Mouse (Mus musculus): Measurements from ENCODE around the gene Fastk. TPM values are rescaled to one million over a fixed set of nuclear protein-coding genes. Genes with fewer than 3 reads are reported as not detected.
A peak's percentile ranks its signal among the peaks of the same experiment; 100 is the strongest.

Gene Fastk
- total and polyA plus RNA-seq, 2 experiments from 2014 or later = 97.9 to 174 TPM

DNA sequence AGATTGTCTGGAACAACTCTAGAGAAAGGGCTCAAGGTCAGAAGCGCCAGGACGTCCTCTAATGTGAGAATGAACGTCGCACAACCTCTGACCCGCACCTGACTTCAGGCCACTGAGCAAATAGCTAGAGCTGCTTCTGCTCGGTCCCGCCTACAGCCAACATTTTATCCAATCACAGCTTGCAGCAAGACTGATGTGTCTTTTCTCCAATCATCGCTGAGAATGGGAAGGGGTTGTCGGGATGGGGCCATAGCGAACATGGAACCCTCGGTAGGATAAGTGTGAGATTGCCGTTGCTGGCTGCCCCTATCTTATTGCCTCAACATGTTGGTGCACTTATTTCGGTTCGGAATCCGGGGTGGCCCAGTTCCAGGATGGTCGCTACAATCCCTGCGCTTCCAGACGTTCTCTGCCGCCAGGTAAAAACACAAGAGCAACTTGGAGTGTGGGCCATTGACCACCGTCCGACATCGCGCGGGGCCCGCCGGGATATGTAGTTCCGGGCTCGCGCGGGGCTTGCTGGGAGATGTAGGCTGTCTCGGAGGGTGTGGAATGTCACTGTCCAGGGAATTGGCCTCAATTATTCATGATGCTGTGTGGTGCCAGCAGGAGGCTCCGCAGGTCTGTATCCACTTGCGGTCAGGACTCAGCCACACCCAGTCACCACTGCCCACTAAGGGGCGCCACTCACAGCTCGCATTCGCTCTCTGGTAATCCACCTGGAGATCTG lies 50.8 kb downstream of the Fastk start:
- no peaks in the 10 kb centered on the region for H3K4me1 ChIP-seq (ENCODE audit: insufficient read depth, low read length)
- no peaks in the 10 kb centered on the region for H3K9me3 ChIP-seq (ENCODE audit: low read length)
- ATAC-seq (ENCODE audit: low FRiP score) (peak; percentile 94), DNase-seq (ENCODE audit: low spot score) (peak; percentile 97)
- H3K9ac ChIP-seq (replicated peaks; ENCODE audit: low read length, poor library complexity, severe bottlenecking) = peak overlapping the region; percentile 58
- peak overlapping the region; percentile 82 for H3K27ac ChIP-seq (ENCODE audit: low read depth, low read length)
- H3K4me2 ChIP-seq (ENCODE audit: low read depth, low read length, poor library complexity, severe bottlenecking) = peak overlapping the region; percentile 61
- no peaks in the 10 kb centered on the region for H3K36me3 ChIP-seq (ENCODE audit: insufficient read depth, low read length)
- 0 out of 2 replicates have a peak, but pooled peaks cover 3% of the 10 kb centered on the region for H3K27me3 ChIP-seq (ENCODE audit: insufficient read depth, low read length)
- H3K4me3 ChIP-seq (ENCODE audit: low read depth, low read length) = peak overlapping the region; percentile 50
- TF ChIP-seq CTCF (IDR thresholded peaks at IDR 0.05) = peak; percentile 83
- WGBS = under 1% methylated on average over 36 of the region's 36 CpGs

DNA sequence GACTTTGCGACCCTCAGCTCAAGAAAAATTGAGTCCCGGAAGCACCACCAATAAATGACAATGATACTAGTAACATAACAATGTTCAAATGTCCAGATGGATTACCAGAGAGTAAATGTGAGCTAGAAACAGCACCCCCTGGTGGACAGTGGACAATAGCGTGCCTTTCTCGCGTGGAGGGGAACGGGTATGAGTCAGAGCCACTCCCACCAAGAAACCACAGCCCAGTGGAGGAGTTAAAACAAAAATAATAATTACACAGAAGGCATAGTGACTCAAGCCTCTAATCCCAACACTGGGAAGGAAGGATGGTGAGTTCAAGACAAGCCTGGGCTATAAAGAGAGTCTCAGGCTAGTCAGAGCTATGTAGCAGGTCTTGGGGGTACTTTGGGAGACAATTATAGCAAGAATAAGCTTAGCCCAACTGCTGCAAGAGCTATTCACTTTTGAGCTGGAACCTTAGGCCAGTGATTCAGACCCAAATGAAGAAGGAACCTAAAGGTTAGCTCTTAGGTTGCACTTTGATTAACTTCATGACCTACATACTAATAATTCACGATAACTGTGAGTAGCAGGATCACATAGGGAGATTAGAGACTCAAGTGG lies 51.6 kb downstream of the Fastk start, which contains the start of gene Abcb8:
TSS of gene Abcb8 (plus strand) at position 272 of the 606 bp plus-strand sequence.
- H3K4me3 ChIP-seq (ENCODE audit: low read depth, low read length) = peak within 1 kb of the TSS; percentile 50
- peak within 1 kb of the TSS; percentile 58 for H3K9ac ChIP-seq (replicated peaks; ENCODE audit: low read length, poor library complexity, severe bottlenecking)
- 0 out of 2 replicates have a peak, but pooled peaks cover 3% of the 10 kb centered on the region for H3K27me3 ChIP-seq (ENCODE audit: insufficient read depth, low read length)
- H3K36me3 ChIP-seq (ENCODE audit: insufficient read depth, low read length) = no peaks in the 10 kb centered on the region
- H3K4me2 ChIP-seq (ENCODE audit: low read depth, low read length, poor library complexity, severe bottlenecking) = peak within 1 kb of the TSS; percentile 61
- no peak; the same call in 1 of the 2 replicates for ATAC-seq (ENCODE audit: low FRiP score)
- no peaks in the 10 kb centered on the region for H3K4me1 ChIP-seq (ENCODE audit: insufficient read depth, low read length)
- H3K27ac ChIP-seq (ENCODE audit: low read depth, low read length) = peak within 1 kb of the TSS; percentile 82
- WGBS = 22% methylated on average over 7 of the region's 7 CpGs
- peak; percentile 85 for TF ChIP-seq CTCF (IDR thresholded peaks at IDR 0.05)
- H3K9me3 ChIP-seq (ENCODE audit: low read length) = no peaks in the 10 kb centered on the region
- peak; percentile 84 for DNase-seq (ENCODE audit: low spot score)

DNA sequence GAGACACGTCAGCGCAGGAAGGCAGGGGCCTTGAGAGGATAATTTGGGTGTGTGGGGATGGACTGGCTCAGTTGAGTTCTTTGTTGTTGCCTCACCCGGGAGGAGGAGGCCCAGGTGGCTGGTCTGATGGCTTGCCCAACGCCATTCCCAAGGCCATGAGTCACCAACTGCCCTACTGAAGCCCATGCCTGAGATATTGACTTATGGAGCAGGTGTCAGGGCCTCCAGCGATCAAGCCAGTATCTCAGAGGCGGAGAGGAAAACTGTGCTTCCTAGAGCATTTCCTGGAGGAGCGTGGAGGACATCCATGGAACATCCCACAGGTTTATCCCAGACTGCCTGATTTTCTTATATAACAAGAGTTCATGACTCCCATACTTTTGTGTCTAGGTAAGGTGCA lies 52.4 kb downstream of the Fastk start:
- 0 out of 2 replicates have a peak, but pooled peaks cover 6% of the 10 kb centered on the region for H3K4me1 ChIP-seq (ENCODE audit: insufficient read depth, low read length)
- no peaks in the 10 kb centered on the region for H3K36me3 ChIP-seq (ENCODE audit: insufficient read depth, low read length)
- no peak overlapping the region for H3K9ac ChIP-seq (replicated peaks; ENCODE audit: low read length, poor library complexity, severe bottlenecking)
- no peak for DNase-seq (ENCODE audit: low spot score)
- TF ChIP-seq CTCF (IDR thresholded peaks at IDR 0.05) = no peak
- no peak overlapping the region for H3K4me3 ChIP-seq (ENCODE audit: low read depth, low read length)
- no peak overlapping the region for H3K27ac ChIP-seq (ENCODE audit: low read depth, low read length)
- no peak for ATAC-seq (ENCODE audit: low FRiP score)
- H3K4me2 ChIP-seq (ENCODE audit: low read depth, low read length, poor library complexity, severe bottlenecking) = no peak overlapping the region
- 0 out of 2 replicates have a peak, but pooled peaks cover 3% of the 10 kb centered on the region for H3K27me3 ChIP-seq (ENCODE audit: insufficient read depth, low read length)
- no peaks in the 10 kb centered on the region for H3K9me3 ChIP-seq (ENCODE audit: low read length)
- 80% methylated on average over 7 of the region's 7 CpGs for WGBS

DNA sequence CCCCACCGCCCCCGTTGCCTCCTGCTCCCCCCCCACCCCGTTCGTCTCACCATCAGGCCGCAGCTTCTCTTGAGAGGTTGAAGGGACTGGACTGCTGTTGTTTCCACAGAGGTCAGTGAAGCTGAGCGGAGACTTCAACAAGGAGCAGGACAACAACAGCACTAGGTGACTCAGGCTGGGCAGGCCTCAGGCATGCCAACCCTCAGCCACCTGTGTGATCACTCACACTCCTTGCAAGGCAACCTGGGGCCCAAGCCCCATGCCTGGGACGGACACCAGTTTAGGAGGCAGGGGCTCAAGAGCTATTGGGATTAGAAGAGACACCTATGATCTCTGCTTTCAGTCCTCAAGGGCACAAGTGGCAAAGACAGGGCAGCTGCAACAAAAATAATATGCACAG lies 53.2 kb downstream of the Fastk start, which contains the start of gene Atg9b:
TSS of gene Atg9b (minus strand) at position 280 of the 400 bp plus-strand sequence.
- Histone ChIP-seq H3K27ac (ENCODE audit: low read depth, low read length) (no peak within 1 kb of the TSS), H3K4me1 (ENCODE audit: insufficient read depth, low read length) (peaks cover 13% of the 10 kb centered on the region), H3K4me3 (ENCODE audit: low read depth, low read length) (no peak within 1 kb of the TSS), H3K36me3 (ENCODE audit: insufficient read depth, low read length) (no peaks in the 10 kb centered on the region), H3K4me2 (ENCODE audit: low read depth, low read length, poor library complexity, severe bottlenecking) (no peak within 1 kb of the TSS), H3K27me3 (ENCODE audit: insufficient read depth, low read length) (0 out of 2 replicates have a peak, but pooled peaks cover 3% of the 10 kb centered on the region), H3K9me3 (ENCODE audit: low read length) (no peaks in the 10 kb centered on the region), H3K9ac (replicated peaks; ENCODE audit: low read length, poor library complexity, severe bottlenecking) (no peak within 1 kb of the TSS)
- ATAC-seq (ENCODE audit: low FRiP score) = no peak
- no peak for TF ChIP-seq CTCF (IDR thresholded peaks at IDR 0.05)
- 78% methylated on average over 7 of the region's 7 CpGs for WGBS
- DNase-seq (ENCODE audit: low spot score) = no peak

DNA sequence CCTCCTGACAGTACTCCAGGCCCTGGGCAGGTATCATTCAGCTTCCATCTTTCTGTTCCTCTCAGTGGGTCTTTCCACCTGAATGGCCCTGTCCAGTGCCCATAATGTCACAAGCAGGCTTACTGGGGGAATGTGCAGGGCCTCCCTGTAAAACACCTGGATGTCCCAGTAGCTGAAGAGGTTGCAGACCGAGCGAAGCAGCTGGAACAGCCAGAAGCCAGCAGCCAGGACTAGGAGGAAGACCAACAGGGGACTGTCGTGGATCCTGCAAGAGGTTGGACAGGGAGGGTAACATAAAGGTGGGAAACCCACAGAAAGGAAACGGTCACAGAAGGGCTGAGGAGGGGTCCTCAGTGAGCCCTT lies 55.4 kb downstream of the Fastk start:
- Histone ChIP-seq H3K4me3 (ENCODE audit: low read depth, low read length) (no peak overlapping the region), H3K9ac (replicated peaks; ENCODE audit: low read length, poor library complexity, severe bottlenecking) (no peak overlapping the region), H3K4me1 (ENCODE audit: insufficient read depth, low read length) (peaks cover 13% of the 10 kb centered on the region), H3K36me3 (ENCODE audit: insufficient read depth, low read length) (no peaks in the 10 kb centered on the region), H3K27me3 (ENCODE audit: insufficient read depth, low read length) (0 out of 2 replicates have a peak, but pooled peaks cover 7% of the 10 kb centered on the region), H3K27ac (ENCODE audit: low read depth, low read length) (no peak overlapping the region), H3K4me2 (ENCODE audit: low read depth, low read length, poor library complexity, severe bottlenecking) (no peak overlapping the region), H3K9me3 (ENCODE audit: low read length) (no peaks in the 10 kb centered on the region)
- DNase-seq (ENCODE audit: low spot score) (no peak), ATAC-seq (ENCODE audit: low FRiP score) (no peak)
- no peak for TF ChIP-seq CTCF (IDR thresholded peaks at IDR 0.05)
- WGBS = 80% methylated on average over 4 of the region's 4 CpGs
